Mouse (Mus musculus) embryonic facial prominence, embryonic 14.5 days (tissue): ENCODE data around the gene Slc25a23. TPM values are rescaled to one million over a fixed set of nuclear protein-coding genes. Genes with fewer than 3 reads are reported as not detected.

ENCODE experiments used
- ATAC-seq: fragments of 200-750 bp; cut with Nextera tagmentation; 2 replicates; pipeline ENCODE4 v1.8.0; 2017; ENCODE audit warnings: low read depth, moderate number of reproducible peaks, moderate TSS enrichment
- DNase-seq: peaks from one replicate; pipeline ENCODE4 v3.0.0-alpha.2; 2015; ENCODE audit warnings: low spot score
- H3K27ac ChIP-seq: fragments of 300-500 bp; sonication (generic); replicated peaks from 2 replicates; pipeline ENCODE4 v1.5.1; 2014; ENCODE audit warnings: low read depth, mild to moderate bottlenecking, low read length, moderate library complexity
- H3K27me3 ChIP-seq: fragments of 300-500 bp; sonication (generic); replicated peaks from 2 replicates; pipeline ENCODE4 v1.6.1; 2014; ENCODE audit warnings: low read length; ENCODE audit not compliant: control insufficient read depth, insufficient read depth
- H3K36me3 ChIP-seq: fragments of 300-500 bp; sonication (generic); 2 replicates; pipeline ENCODE4 v1.6.1; 2014; ENCODE audit warnings: low read length, mixed read lengths; ENCODE audit not compliant: control insufficient read depth, insufficient read depth
- H3K4me1 ChIP-seq: fragments of 300-500 bp; sonication (generic); 2 replicates; pipeline ENCODE4 v1.6.1; 2014; ENCODE audit warnings: antibody characterized with exemption, low read length; ENCODE audit not compliant: control insufficient read depth, insufficient read depth
- H3K4me2 ChIP-seq: fragments of 300-500 bp; sonication (generic); 2 replicates; pipeline ENCODE4 v1.6.1; 2014; ENCODE audit warnings: low read depth, mild to moderate bottlenecking, low read length, moderate library complexity, mixed read lengths
- H3K4me3 ChIP-seq: fragments of 300-500 bp; sonication (generic); 2 replicates; pipeline ENCODE4 v1.5.1; 2014; ENCODE audit warnings: low read depth, mild to moderate bottlenecking, low read length
- H3K9ac ChIP-seq: fragments of 300-500 bp; sonication (generic); 2 replicates; pipeline ENCODE4 v1.6.1; 2014; ENCODE audit warnings: low read depth, mild to moderate bottlenecking, low read length, moderate library complexity, mixed read lengths
- H3K9me3 ChIP-seq: fragments of 300-500 bp; sonication (generic); 2 replicates; pipeline ENCODE4 v1.6.1; 2016; ENCODE audit warnings: low read length; ENCODE audit not compliant: control insufficient read depth
- WGBS: fragments of 180-500 bp; shearing (Covaris S2); extraction: QIAGEN DNeasy Blood & Tissue Kit; methylation state at CpG from one replicate; pipeline ENCODE4 v1.1.7; 2014; 5-methylcytosine and 5-hydroxymethylcytosine counted together
- polyA plus RNA-seq: library from polyadenylated mRNA; unstranded; fragments of >200 nt; fragmentation: Nextera tagmentation; extraction: Ambion mirVana; gene quantifications from 2 replicates; pipeline ENCODE4 v1.2.1, GENCODE M21; 2014

Gene Slc25a23
- polyA plus RNA-seq, 1 experiment from 2014 or later = 7.8 TPM

DNA sequence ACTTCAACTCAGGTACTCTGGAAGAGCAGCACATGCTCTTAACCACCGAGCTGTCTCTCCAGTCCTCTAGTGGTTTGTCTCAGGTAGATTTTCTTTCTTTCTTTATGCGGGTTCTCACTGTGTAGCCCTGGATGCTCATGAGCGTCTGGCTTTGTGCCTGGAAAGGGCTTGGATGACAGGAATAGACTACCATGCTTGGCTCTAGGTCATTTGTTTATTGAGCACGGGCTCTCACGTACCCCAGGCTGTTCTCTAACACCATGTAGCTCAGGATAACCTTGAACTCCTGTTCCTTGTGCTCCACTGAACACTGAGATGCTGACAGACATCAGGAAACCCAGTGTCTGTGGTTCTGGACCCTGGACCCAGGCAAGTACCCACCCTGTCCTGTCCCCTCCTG is 22.8 kb upstream of the Slc25a23 start:
- Histone ChIP-seq H3K27ac (no peak overlapping the region), H3K4me3 (no peak overlapping the region), H3K4me2 (no peak overlapping the region), H3K9me3 (no peaks in the 10 kb centered on the region), H3K36me3 (no peaks in the 10 kb centered on the region), H3K27me3 (peaks cover 3% of the 10 kb centered on the region; the same call in 1 of the 2 replicates), H3K4me1 (peaks cover 5% of the 10 kb centered on the region; the same call in 1 of the 2 replicates), H3K9ac (no peak overlapping the region)
- DNase-seq (no peak), ATAC-seq (no peak)
- WGBS = 75% methylated on average over 5 of the region's 5 CpGs

- WGBS = 95% methylated on average over 29 of the region's 31 CpGs
Observed at GRCm38 (mm10) chr17:57081234-57081842, 21.7 kb upstream of the Slc25a23 start.

DNA sequence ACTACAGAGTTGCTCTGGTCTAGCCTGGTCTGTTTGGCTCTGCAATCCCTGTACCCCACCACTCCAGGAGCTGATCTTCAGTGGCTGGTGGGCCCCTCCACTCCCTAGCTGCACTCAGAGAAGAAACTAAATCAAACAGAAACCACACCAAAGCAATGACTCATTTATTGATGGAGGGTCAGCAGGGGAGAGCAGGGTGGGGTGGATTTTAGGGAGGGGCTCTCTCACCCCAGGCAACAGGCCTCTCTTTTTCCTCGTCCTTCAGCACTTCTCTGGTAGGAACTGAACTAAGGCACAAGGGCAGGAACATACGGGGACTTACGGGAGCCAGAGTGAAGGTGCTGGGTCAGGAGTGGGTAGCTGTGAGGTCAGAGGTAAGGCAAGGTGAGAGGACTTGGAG is 20.3 kb upstream of the Slc25a23 start:
- DNase-seq (no peak), ATAC-seq (no peak)
- no peak overlapping the region for H3K9ac ChIP-seq
- H3K27me3 ChIP-seq = no peaks in the 10 kb centered on the region
- no peak overlapping the region for H3K4me3 ChIP-seq
- no peak overlapping the region for H3K27ac ChIP-seq
- no peak overlapping the region for H3K4me2 ChIP-seq
- H3K9me3 ChIP-seq = no peaks in the 10 kb centered on the region
- H3K4me1 ChIP-seq = no peaks in the 10 kb centered on the region
- 61% methylated on average over 3 of the region's 3 CpGs for WGBS
- no peaks in the 10 kb centered on the region for H3K36me3 ChIP-seq

More at GRCm38 (mm10) chr17:57081234-57081842, 21.7 kb upstream of the Slc25a23 start:
- no peak for ATAC-seq
- Histone ChIP-seq H3K27me3 (no peaks in the 10 kb centered on the region), H3K9ac (no peak overlapping the region), H3K4me1 (no peaks in the 10 kb centered on the region), H3K27ac (no peak overlapping the region), H3K4me2 (no peak overlapping the region), H3K9me3 (no peaks in the 10 kb centered on the region), H3K4me3 (no peak overlapping the region), H3K36me3 (no peaks in the 10 kb centered on the region)
- DNase-seq = no peak

DNA sequence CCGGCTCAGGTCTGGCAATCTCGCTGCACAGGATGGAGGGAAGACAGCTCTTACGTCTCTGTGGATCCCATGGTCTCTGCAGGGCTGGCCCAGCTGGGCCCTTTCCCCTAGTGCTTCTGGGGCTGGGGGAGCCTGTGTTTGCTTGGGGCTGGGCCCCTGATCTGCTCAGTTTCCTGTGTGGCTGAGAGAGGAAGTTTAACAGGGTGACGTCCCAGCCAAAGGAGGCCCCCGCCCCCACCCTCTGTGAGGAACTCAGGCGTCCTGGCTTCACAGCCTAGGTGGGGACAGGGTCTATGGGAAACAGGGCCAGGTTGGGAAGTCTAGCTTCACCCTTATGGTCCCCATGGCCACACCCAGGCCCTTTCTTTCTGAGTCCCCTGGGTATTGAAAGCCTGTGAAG is 18.7 kb upstream of the Slc25a23 start, which contains the start of gene Dennd1c:
Gene Dennd1c, minus strand, starts transcription at position 179 of the 400 bp plus-strand sequence.
- Histone ChIP-seq H3K27me3 (no peaks in the 10 kb centered on the region), H3K9me3 (no peaks in the 10 kb centered on the region), H3K4me3 (no peak within 1 kb of the TSS), H3K4me1 (no peaks in the 10 kb centered on the region), H3K27ac (no peak within 1 kb of the TSS), H3K9ac (no peak within 1 kb of the TSS), H3K4me2 (no peak within 1 kb of the TSS), H3K36me3 (no peaks in the 10 kb centered on the region)
- 49% methylated on average over 6 of the region's 6 CpGs for WGBS
- DNase-seq (no peak), ATAC-seq (peak; percentile 22; the same call in 1 of the 2 replicates)

- 65% methylated on average over 3 of the region's 3 CpGs for WGBS
- no peaks in the 10 kb centered on the region for H3K27me3 ChIP-seq
- H3K4me2 ChIP-seq = no peak overlapping the region
- ATAC-seq (no peak), DNase-seq (no peak)
- H3K36me3 ChIP-seq = no peaks in the 10 kb centered on the region
- no peak overlapping the region for H3K4me3 ChIP-seq
- no peaks in the 10 kb centered on the region for H3K9me3 ChIP-seq
- H3K9ac ChIP-seq = no peak overlapping the region
- H3K27ac ChIP-seq = no peak overlapping the region
- no peaks in the 10 kb centered on the region for H3K4me1 ChIP-seq
Observed at GRCm38 (mm10) chr17:57076916-57077315, 17.3 kb upstream of the Slc25a23 start.

- H3K9ac ChIP-seq = no peak overlapping the region
- no peaks in the 10 kb centered on the region for H3K9me3 ChIP-seq
- H3K4me3 ChIP-seq = no peak overlapping the region; the same call in 1 of the 2 replicates
- H3K4me1 ChIP-seq = no peaks in the 10 kb centered on the region
- no peaks in the 10 kb centered on the region for H3K36me3 ChIP-seq
- ATAC-seq = peak; percentile 83
- peak; percentile 90 for DNase-seq
- WGBS = under 1% methylated on average over 8 of the region's 11 CpGs
- no peak overlapping the region for H3K27ac ChIP-seq
- H3K27me3 ChIP-seq = no peaks in the 10 kb centered on the region; the same call in 1 of the 2 replicates
- 0 out of 2 replicates have a peak overlapping the region, but pooled peaks have one; percentile 11 for H3K4me2 ChIP-seq
Observed at GRCm38 (mm10) chr17:57070699-57071098, 11.0 kb upstream of the Slc25a23 start.

- WGBS = 9% methylated on average over 7 of the region's 9 CpGs
- Histone ChIP-seq H3K4me3 (peak overlapping the region; percentile 5; the same call in 1 of the 2 replicates), H3K4me2 (peak overlapping the region; percentile 11; the same call in 1 of the 2 replicates), H3K4me1 (no peaks in the 10 kb centered on the region), H3K9ac (peak overlapping the region; percentile 28; the same call in 1 of the 2 replicates), H3K36me3 (no peaks in the 10 kb centered on the region), H3K27me3 (peaks cover 2% of the 10 kb centered on the region; the same call in 1 of the 2 replicates), H3K9me3 (no peaks in the 10 kb centered on the region), H3K27ac (no peak overlapping the region)
- DNase-seq (peak; percentile 4), ATAC-seq (peak; percentile 44; the same call in 1 of the 2 replicates)
Observed at GRCm38 (mm10) chr17:57070272-57070671, 10.6 kb upstream of the Slc25a23 start.

- Histone ChIP-seq H3K27me3 (peaks cover 32% of the 10 kb centered on the region), H3K27ac (no peak overlapping the region), H3K9ac (no peak overlapping the region), H3K4me3 (no peak overlapping the region), H3K9me3 (no peaks in the 10 kb centered on the region), H3K4me1 (no peaks in the 10 kb centered on the region), H3K4me2 (no peak overlapping the region), H3K36me3 (no peaks in the 10 kb centered on the region)
- WGBS = 57% methylated on average over 5 of the region's 5 CpGs
- ATAC-seq (no peak), DNase-seq (no peak)
Observed at GRCm38 (mm10) chr17:57066908-57067307, 7.2 kb upstream of the Slc25a23 start.

DNA sequence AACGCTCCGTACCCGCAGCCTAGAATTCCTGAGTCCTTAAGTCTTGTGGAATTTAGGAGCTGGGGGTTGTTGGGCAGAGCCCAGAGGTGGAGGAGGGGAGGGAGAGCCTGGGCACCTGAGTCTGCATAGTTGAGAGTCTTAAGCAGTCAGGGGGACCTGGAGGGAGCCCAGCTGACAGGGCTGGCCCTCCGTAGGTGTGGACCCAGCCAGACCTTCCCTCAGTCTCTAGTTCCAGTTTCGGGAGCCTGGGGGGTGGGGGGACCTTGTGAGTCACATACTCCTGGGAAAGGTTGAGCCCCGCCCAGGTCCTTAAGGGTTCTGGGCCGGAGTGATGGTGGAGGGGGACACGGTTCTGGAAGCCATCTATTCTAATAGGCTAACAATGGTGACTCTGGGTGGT is 3.4 kb upstream of the Slc25a23 start:
- Histone ChIP-seq H3K27me3 (peaks cover 44% of the 10 kb centered on the region), H3K4me1 (peaks cover 4% of the 10 kb centered on the region), H3K9me3 (no peaks in the 10 kb centered on the region), H3K9ac (no peak overlapping the region), H3K27ac (no peak overlapping the region), H3K36me3 (no peaks in the 10 kb centered on the region), H3K4me3 (no peak overlapping the region), H3K4me2 (peak overlapping the region; percentile 48)
- no peak for DNase-seq
- ATAC-seq = no peak
- 8% methylated on average over 8 of the region's 8 CpGs for WGBS
